Mouse (Mus musculus): ENCODE measurements around the gene Gm5678.

- TF ChIP-seq POLR2A (IDR thresholded peaks at IDR 0.05; ENCODE audit: borderline replicate concordance, extremely low read depth, low read depth, low read length): no peak
- no peak for TF ChIP-seq CTCF (IDR thresholded peaks at IDR 0.05; ENCODE audit: insufficient read depth, low read length)
Measured at GRCm38 (mm10) chr16:93585703-93586205, 42.1 kb upstream of the Gm5678 start.

Data from lung, adult 2 months (tissue).